8 mouse cellular contexts compared by ENCODE assay signal in the genomic region with DNA sequence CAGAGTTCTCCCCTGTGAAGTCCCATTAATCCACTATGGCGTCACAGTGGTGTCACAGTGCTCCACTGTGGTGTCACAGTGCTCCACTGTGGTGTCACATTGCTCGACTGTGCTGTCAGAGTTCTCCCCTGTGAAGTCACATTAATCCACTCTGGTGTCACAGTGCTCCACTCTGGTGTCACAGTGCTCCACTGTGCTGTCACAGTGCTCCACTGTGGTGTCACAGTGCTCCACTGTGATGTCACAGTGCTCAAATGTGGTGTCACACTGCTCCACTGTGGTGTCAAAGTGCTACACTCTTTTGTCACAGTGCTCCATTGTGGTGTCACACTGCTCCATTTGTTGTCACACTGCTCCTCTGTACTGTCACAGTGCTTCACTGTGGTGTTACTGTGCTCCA.
DNase-seq lines count a peak whose midpoint lies in the region; ATAC-seq and TF ChIP-seq lines count a peak whose summit lies in the region.
"Not testable (repeated sequence)": the region's sequence is repeated elsewhere in the genome, so short reads cannot be mapped to it uniquely, and the experiment has no call there.

No protein-coding gene starts in this region.

- TF ChIP-seq EP300 in lung, postnatal 0 days (IDR thresholded peaks at IDR 0.05); stomach, postnatal 0 days (optimal IDR thresholded peaks at IDR 0.05): not testable (repeated sequence)

- not testable (repeated sequence) for TF ChIP-seq POLR2A in liver, adult 2 months (IDR thresholded peaks at IDR 0.05; ENCODE audit: extremely low read depth, insufficient read depth, low read length)

- not testable (repeated sequence) for H3K4me2 ChIP-seq in forebrain, embryonic 15.5 days (replicated peaks); intestine, postnatal 0 days (replicated peaks; ENCODE audit: low read depth); lung, postnatal 0 days (replicated peaks; ENCODE audit: low read depth, low read length); stomach, postnatal 0 days (replicated peaks; ENCODE audit: low read depth)

- 48% methylated on average over 2 of the region's 2 CpGs for WGBS in forebrain, embryonic 15.5 days
- 63% methylated on average over 2 of the region's 2 CpGs for WGBS in hindbrain, embryonic 10.5 days
- 54% methylated on average over 2 of the region's 2 CpGs for WGBS in intestine, postnatal 0 days
- WGBS in liver, adult 2 months = 62% methylated on average over 2 of the region's 2 CpGs
- WGBS in lung, postnatal 0 days = 53% methylated on average over 2 of the region's 2 CpGs
- WGBS in stomach, postnatal 0 days = 64% methylated on average over 2 of the region's 2 CpGs

- not testable (repeated sequence) for H3K27me3 ChIP-seq in forebrain, embryonic 15.5 days; hindbrain, embryonic 10.5 days (ENCODE audit: insufficient read depth, poor library complexity, severe bottlenecking); intestine, postnatal 0 days (replicated peaks; ENCODE audit: control insufficient read depth, insufficient read depth, low read length); liver, adult 2 months (ENCODE audit: control insufficient read depth, insufficient read depth, low read length); lung, postnatal 0 days (replicated peaks; ENCODE audit: insufficient read depth, low read length); stomach, postnatal 0 days (ENCODE audit: control insufficient read depth, insufficient read depth, low read length)

- not testable (repeated sequence) for H3K9ac ChIP-seq in forebrain, embryonic 15.5 days (replicated peaks); intestine, postnatal 0 days (ENCODE audit: low read depth, low read length); liver, adult 2 months (ENCODE audit: low read depth, low read length); lung, postnatal 0 days (replicated peaks; ENCODE audit: low read depth); stomach, postnatal 0 days (ENCODE audit: low read length)

- not testable (repeated sequence) for H3K36me3 ChIP-seq in forebrain, embryonic 15.5 days; hindbrain, embryonic 10.5 days; intestine, postnatal 0 days (ENCODE audit: control insufficient read depth, insufficient read depth); liver, adult 2 months (ENCODE audit: control insufficient read depth, insufficient read depth, low read length); lung, postnatal 0 days (ENCODE audit: insufficient read depth, low read length); stomach, postnatal 0 days (ENCODE audit: control insufficient read depth, insufficient read depth, low read length)

- DNase-seq in hindbrain, embryonic 10.5 days (ENCODE audit: low spot score) = peak; percentile 1
- DNase-seq in liver, adult 2 months (ENCODE audit: extremely low read depth, low read depth, low spot score) = peak; percentile 8
- not testable (repeated sequence) for DNase-seq in lung, postnatal 0 days (ENCODE audit: low spot score)
- peak; percentile 5 for DNase-seq in stomach, postnatal 0 days (ENCODE audit: low spot score)

- H3K4me1 ChIP-seq in forebrain, embryonic 15.5 days; hindbrain, embryonic 10.5 days (replicated peaks); intestine, postnatal 0 days (replicated peaks; ENCODE audit: control insufficient read depth, insufficient read depth, low read length); liver, adult 2 months (ENCODE audit: control insufficient read depth, insufficient read depth, low read length); lung, postnatal 0 days (ENCODE audit: insufficient read depth, low read depth, low read length); stomach, postnatal 0 days (replicated peaks; ENCODE audit: control insufficient read depth, insufficient read depth): not testable (repeated sequence)

- not testable (repeated sequence) for H3K4me3 ChIP-seq in forebrain, embryonic 15.5 days; hindbrain, embryonic 10.5 days; intestine, postnatal 0 days (ENCODE audit: low read depth, low read length); liver, adult 2 months (ENCODE audit: insufficient read depth, low read depth, low read length); lung, postnatal 0 days (ENCODE audit: low read depth, low read length); stomach, postnatal 0 days (ENCODE audit: low read depth, low read length)

- not testable (repeated sequence) for H3K27ac ChIP-seq in forebrain, embryonic 15.5 days (replicated peaks); hindbrain, embryonic 10.5 days; intestine, postnatal 0 days (ENCODE audit: low read depth, low read length); liver, adult 2 months (replicated peaks; ENCODE audit: insufficient read depth, low read depth, low read length); lung, postnatal 0 days (ENCODE audit: low read length); stomach, postnatal 0 days (replicated peaks)

- ATAC-seq in cerebellum, adult (ENCODE audit: insufficient number of reproducible peaks, low FRiP score, low TSS enrichment) = peak; percentile 78; the same call in 1 of the 2 replicates
- peak; percentile 75 for ATAC-seq in forebrain, embryonic 15.5 days (replicated peaks)
- ATAC-seq in intestine, postnatal 0 days = peak; percentile 63
- peak; percentile 55 for ATAC-seq in lung, postnatal 0 days
- peak; percentile 24; the same call in 1 of the 2 replicates for ATAC-seq in monocyte, adult 5-6 weeks (replicated peaks; ENCODE audit: insufficient number of reproducible peaks, low FRiP score, low TSS enrichment, poor library complexity, severe bottlenecking)
- peak; percentile 74 for ATAC-seq in stomach, postnatal 0 days (ENCODE audit: low FRiP score, low TSS enrichment)

- H3K79me2 ChIP-seq in liver, adult 2 months (ENCODE audit: control insufficient read depth, insufficient read depth, low read length) = not testable (repeated sequence)

- H3K9me3 ChIP-seq in forebrain, embryonic 15.5 days; intestine, postnatal 0 days (ENCODE audit: control insufficient read depth); lung, postnatal 0 days (ENCODE audit: low read length); stomach, postnatal 0 days (ENCODE audit: control insufficient read depth, low read length): not testable (repeated sequence)
- peaks cover 92% of the 10 kb centered on the region for H3K9me3 ChIP-seq in hindbrain, embryonic 10.5 days

- not testable (repeated sequence) for TF ChIP-seq CTCF in intestine, postnatal 0 days (IDR thresholded peaks at IDR 0.05; ENCODE audit: low read depth); liver, adult 2 months (IDR thresholded peaks at IDR 0.05; ENCODE audit: low read depth, low read length); lung, postnatal 0 days (IDR thresholded peaks at IDR 0.05); stomach, postnatal 0 days (IDR thresholded peaks at IDR 0.05; ENCODE audit: low read depth)

Comparison
In these comparisons a context has a peak if more than half of its experiments do, and no peak if none do; other contexts are left out.
1. ATAC-seq: peak in every context shown above with its lines; median percentile 78 in cerebellum, adult; 75 in forebrain, embryonic 15.5 days; 74 in stomach, postnatal 0 days; 63 in intestine, postnatal 0 days; 55 in lung, postnatal 0 days; 24 in monocyte, adult 5-6 weeks.